ENCODE assay signal across 18 mouse cellular contexts in genomic region chr3:103714942-103715341, GRCm38 (mm10). TPM values are rescaled to one million over a fixed set of nuclear protein-coding genes. Genes with fewer than 3 reads are reported as not detected.
"Had no signal": no experiment of that assay in that cellular context is flagged by ENCODE, and none has a peak within 500 bp of the region (broad histone marks: within the 10 kb centered on the region; RNA-seq: fewer than 3 reads in every experiment).

No protein-coding gene starts in this region.

- H3K27me3 ChIP-seq: kidney, embryonic 15.5 days; liver, embryonic 15.5 days; midbrain, embryonic 15.5 days; neural tube, embryonic 13.5 days had no signal

- H3K36me3 ChIP-seq: kidney, embryonic 15.5 days; limb, embryonic 10.5 days; liver, embryonic 15.5 days; midbrain, embryonic 15.5 days; neural tube, embryonic 13.5 days had no signal

- H3K4me1 ChIP-seq: liver, embryonic 15.5 days had no signal

- H3K4me3 ChIP-seq: kidney, embryonic 15.5 days; limb, embryonic 10.5 days; liver, embryonic 15.5 days; midbrain, embryonic 15.5 days; neural tube, embryonic 13.5 days had no signal

- H3K4me2 ChIP-seq: kidney, embryonic 15.5 days; liver, embryonic 11.5 days; liver, embryonic 15.5 days; midbrain, embryonic 15.5 days; neural tube, embryonic 13.5 days had no signal

- DNase-seq: kidney, adult 2 months; kidney, postnatal 14 days; lung, adult 2 months; lung, postnatal 36 days; retina, postnatal 1 day; right cerebral cortex, postnatal 25 days had no signal

- H3K9ac ChIP-seq: kidney, embryonic 15.5 days; liver, embryonic 15.5 days; midbrain, embryonic 15.5 days; neural tube, embryonic 13.5 days had no signal

- H3K9me3 ChIP-seq: kidney, embryonic 15.5 days; limb, embryonic 10.5 days; liver, embryonic 15.5 days; midbrain, embryonic 15.5 days; neural tube, embryonic 13.5 days had no signal

- ATAC-seq: intestine, embryonic 16.5 days; lung, postnatal 0 days; midbrain, embryonic 15.5 days had no signal

- H3K27ac ChIP-seq: kidney, embryonic 15.5 days; limb, embryonic 10.5 days; liver, embryonic 15.5 days; midbrain, embryonic 15.5 days; neural tube, embryonic 13.5 days had no signal

RNA-seq across cellular contexts. Expression of gene Gm10964, which starts 24.2 kb away (rescaled TPM):
- polyA plus RNA-seq: intestine, embryonic 16.5 days; kidney, adult 2 months; kidney, embryonic 15.5 days; large intestine, adult 2 months; limb, embryonic 10.5 days; limb, embryonic 14.5 days; liver, embryonic 11.5 days; liver, embryonic 15.5 days; lung, adult 2 months; lung, postnatal 0 days; midbrain, embryonic 15.5 days; neural tube, embryonic 13.5 days; small intestine, adult 2 months; stomach, embryonic 14.5 days had no signal
